Mouse (Mus musculus) neutrophil, adult 5-6 weeks (primary cell): ENCODE measurements at regions not wholly inside any gene's neighbourhood (a gene's known extent, or its start where the extent isn't known, plus 50 kb on each side); places are given as distances from the start of the nearest gene placed in this dataset.

Experiments used
- ATAC-seq: fragments of 151-379, 151-347 bp; 2 replicates; pipeline ENCODE4 v1.8.0; 2017; ENCODE audit warnings: mild to moderate bottlenecking, moderate TSS enrichment; ENCODE audit not compliant: insufficient number of reproducible peaks, poor library complexity, low FRiP score, severe bottlenecking; ENCODE audit errors: extremely low read depth

- ATAC-seq = no peak
Observed at GRCm38 (mm10) chr15:8582676-8583075, 62.9 kb upstream of the Gm2310 start.

- no peak for ATAC-seq
Observed at GRCm38 (mm10) chr15:8581146-8581913, 61.6 kb upstream of the Gm2310 start.

- ATAC-seq = no peak
Observed at GRCm38 (mm10) chr15:8580077-8580476, 60.3 kb upstream of the Gm2310 start.

DNA sequence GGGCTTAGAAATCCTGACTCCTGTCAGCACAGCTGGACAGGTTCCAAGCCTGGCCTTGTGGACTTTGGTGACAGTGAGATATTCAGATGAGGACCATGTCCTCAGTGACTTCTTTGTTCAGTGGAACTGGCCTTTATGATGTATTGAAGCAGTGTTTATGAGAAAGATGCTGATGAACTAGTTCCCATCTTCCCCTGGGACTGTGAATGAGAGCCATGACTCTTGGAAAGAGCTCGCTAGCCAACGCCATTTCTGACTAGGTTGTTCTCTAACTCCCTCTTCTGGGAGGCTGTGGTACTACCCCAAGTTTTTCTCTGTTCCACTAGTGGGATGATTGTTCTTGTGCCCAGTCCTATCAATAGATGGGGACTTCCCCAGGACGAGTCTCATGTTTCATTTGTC is 57.7 kb upstream of the Gm2310 start:
- peak; percentile 76; the same call in 1 of the 2 replicates for ATAC-seq

DNA sequence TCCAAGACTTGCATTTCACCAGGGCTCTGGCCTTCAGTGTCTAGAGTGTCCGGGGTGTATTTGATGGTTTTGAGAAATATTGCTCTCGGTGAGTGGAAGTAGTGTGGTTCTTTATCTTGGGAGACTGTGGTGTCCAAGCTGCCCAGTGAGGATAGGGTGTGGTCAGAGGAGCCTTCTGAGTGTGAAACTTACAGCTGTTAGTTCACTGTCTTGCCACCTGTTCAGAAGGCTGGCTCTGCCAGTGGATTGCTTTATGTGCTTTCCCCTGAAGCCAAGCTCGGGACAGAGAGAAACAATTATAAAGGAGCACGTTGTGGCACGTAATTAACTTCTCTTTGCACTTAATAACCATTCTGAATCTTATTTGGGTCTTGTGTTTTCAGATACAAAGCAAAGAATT is 57.2 kb upstream of the Gm2310 start:
- no peak for ATAC-seq

DNA sequence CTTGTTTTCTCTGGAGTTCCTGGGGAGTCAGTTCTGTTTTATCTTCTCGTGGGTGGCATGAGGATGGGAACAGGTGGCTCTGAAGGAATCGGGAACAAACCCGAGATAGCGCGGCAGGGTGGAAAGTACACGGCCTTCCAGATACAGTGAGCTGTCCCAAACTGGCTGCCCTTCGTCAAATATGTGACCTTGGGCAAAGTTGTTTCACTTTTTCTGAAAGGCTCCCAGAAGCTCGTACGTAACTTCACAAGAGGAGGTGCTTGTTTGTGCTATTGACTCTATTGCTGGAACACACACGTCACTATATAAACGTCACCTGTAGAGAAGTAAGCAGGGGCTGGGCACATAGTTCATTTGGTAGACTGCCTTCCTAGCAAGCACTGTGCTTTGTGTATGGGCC is 49.9 kb upstream of the Gm2310 start:
- ATAC-seq = peak; percentile 83
